Mouse (Mus musculus): Measurements from ENCODE around the gene Casr.

The Casr gene

GRCm38 (mm10) chr16:36471066-36471633 is 90.8 kb downstream of the Casr start:
- Histone ChIP-seq H3K4me3 (replicated peaks; ENCODE audit: low read length) (no peak overlapping the region), H3K36me3 (ENCODE audit: insufficient read depth, low read length) (no peaks in the 10 kb centered on the region), H3K9me3 (ENCODE audit: low read length) (no peaks in the 10 kb centered on the region), H3K4me1 (replicated peaks; ENCODE audit: low read depth, low read length) (peaks cover 25% of the 10 kb centered on the region), H3K27me3 (ENCODE audit: insufficient read depth, low read length) (no peaks in the 10 kb centered on the region; the same call in 1 of the 2 replicates)
- no peak for TF ChIP-seq CTCF (conservative IDR thresholded peaks at IDR 0.05; ENCODE audit: low read length)

- no peak overlapping the region for H3K4me3 ChIP-seq (replicated peaks; ENCODE audit: low read length)
- peaks cover 25% of the 10 kb centered on the region for H3K4me1 ChIP-seq (replicated peaks; ENCODE audit: low read depth, low read length)
- H3K9me3 ChIP-seq (ENCODE audit: low read length) = no peaks in the 10 kb centered on the region
- H3K36me3 ChIP-seq (ENCODE audit: insufficient read depth, low read length) = no peaks in the 10 kb centered on the region
- TF ChIP-seq NANOG (IDR thresholded peaks at IDR 0.05; ENCODE audit: borderline replicate concordance, low read length) (no peak), POU5F1 (IDR thresholded peaks at IDR 0.05; ENCODE audit: borderline replicate concordance, low read length) (no peak), CTCF (conservative IDR thresholded peaks at IDR 0.05; ENCODE audit: low read length) (peak; percentile 68)
- no peaks in the 10 kb centered on the region; the same call in 1 of the 2 replicates for H3K27me3 ChIP-seq (ENCODE audit: insufficient read depth, low read length)
Measured at GRCm38 (mm10) chr16:36469955-36470478, 91.9 kb downstream of the Casr start.

GRCm38 (mm10) chr16:36469367-36469766 is 92.6 kb downstream of the Casr start:
- TF ChIP-seq POU5F1 (IDR thresholded peaks at IDR 0.05; ENCODE audit: borderline replicate concordance, low read length) = no peak
- TF ChIP-seq NANOG (IDR thresholded peaks at IDR 0.05; ENCODE audit: borderline replicate concordance, low read length) = no peak
- H3K36me3 ChIP-seq (ENCODE audit: insufficient read depth, low read length) = no peaks in the 10 kb centered on the region
- H3K4me1 ChIP-seq (replicated peaks; ENCODE audit: low read depth, low read length) = peaks cover 25% of the 10 kb centered on the region
- H3K4me3 ChIP-seq (replicated peaks; ENCODE audit: low read length) = no peak overlapping the region
- no peaks in the 10 kb centered on the region; the same call in 1 of the 2 replicates for H3K27me3 ChIP-seq (ENCODE audit: insufficient read depth, low read length)
- H3K9me3 ChIP-seq (ENCODE audit: low read length) = no peaks in the 10 kb centered on the region

GRCm38 (mm10) chr16:36468862-36469261 is 93.1 kb downstream of the Casr start:
- no peaks in the 10 kb centered on the region; the same call in 1 of the 2 replicates for H3K27me3 ChIP-seq (ENCODE audit: insufficient read depth, low read length)
- peaks cover 23% of the 10 kb centered on the region for H3K4me1 ChIP-seq (replicated peaks; ENCODE audit: low read depth, low read length)
- peak; percentile 73 for TF ChIP-seq CTCF (conservative IDR thresholded peaks at IDR 0.05; ENCODE audit: low read length)
- no peak for TF ChIP-seq NANOG (IDR thresholded peaks at IDR 0.05; ENCODE audit: borderline replicate concordance, low read length)
- no peaks in the 10 kb centered on the region for H3K9me3 ChIP-seq (ENCODE audit: low read length)
- no peak overlapping the region for H3K4me3 ChIP-seq (replicated peaks; ENCODE audit: low read length)
- no peaks in the 10 kb centered on the region for H3K36me3 ChIP-seq (ENCODE audit: insufficient read depth, low read length)

- Histone ChIP-seq H3K4me1 (replicated peaks; ENCODE audit: low read depth, low read length) (peaks cover 19% of the 10 kb centered on the region), H3K27me3 (ENCODE audit: insufficient read depth, low read length) (no peaks in the 10 kb centered on the region; the same call in 1 of the 2 replicates), H3K4me3 (replicated peaks; ENCODE audit: low read length) (no peak overlapping the region), H3K9me3 (ENCODE audit: low read length) (no peaks in the 10 kb centered on the region), H3K36me3 (ENCODE audit: insufficient read depth, low read length) (no peaks in the 10 kb centered on the region)
- TF ChIP-seq NANOG (IDR thresholded peaks at IDR 0.05; ENCODE audit: borderline replicate concordance, low read length) (no peak), CTCF (conservative IDR thresholded peaks at IDR 0.05; ENCODE audit: low read length) (no peak), POU5F1 (IDR thresholded peaks at IDR 0.05; ENCODE audit: borderline replicate concordance, low read length) (no peak)
Measured at GRCm38 (mm10) chr16:36467936-36468335, 94.0 kb downstream of the Casr start.

GRCm38 (mm10) chr16:36465436-36465835 is 96.5 kb downstream of the Casr start:
- no peak overlapping the region for H3K4me3 ChIP-seq (replicated peaks; ENCODE audit: low read length)
- H3K9me3 ChIP-seq (ENCODE audit: low read length) = no peaks in the 10 kb centered on the region
- no peaks in the 10 kb centered on the region for H3K36me3 ChIP-seq (ENCODE audit: insufficient read depth, low read length)
- no peaks in the 10 kb centered on the region; the same call in 1 of the 2 replicates for H3K27me3 ChIP-seq (ENCODE audit: insufficient read depth, low read length)
- TF ChIP-seq POU5F1 (IDR thresholded peaks at IDR 0.05; ENCODE audit: borderline replicate concordance, low read length) (no peak), CTCF (conservative IDR thresholded peaks at IDR 0.05; ENCODE audit: low read length) (no peak), NANOG (IDR thresholded peaks at IDR 0.05; ENCODE audit: borderline replicate concordance, low read length) (no peak)
- H3K4me1 ChIP-seq (replicated peaks; ENCODE audit: low read depth, low read length) = peaks cover 9% of the 10 kb centered on the region

- H3K4me3 ChIP-seq (replicated peaks; ENCODE audit: low read length) = no peak overlapping the region
- H3K4me1 ChIP-seq (replicated peaks; ENCODE audit: low read depth, low read length) = peaks cover 9% of the 10 kb centered on the region
- no peaks in the 10 kb centered on the region; the same call in 1 of the 2 replicates for H3K27me3 ChIP-seq (ENCODE audit: insufficient read depth, low read length)
- H3K36me3 ChIP-seq (ENCODE audit: insufficient read depth, low read length) = no peaks in the 10 kb centered on the region
- H3K9me3 ChIP-seq (ENCODE audit: low read length) = no peaks in the 10 kb centered on the region
- TF ChIP-seq POU5F1 (IDR thresholded peaks at IDR 0.05; ENCODE audit: borderline replicate concordance, low read length) (no peak), CTCF (conservative IDR thresholded peaks at IDR 0.05; ENCODE audit: low read length) (no peak)
Measured at GRCm38 (mm10) chr16:36464076-36464475, 97.9 kb downstream of the Casr start.

- no peaks in the 10 kb centered on the region for H3K9me3 ChIP-seq (ENCODE audit: low read length)
- H3K4me1 ChIP-seq (replicated peaks; ENCODE audit: low read depth, low read length) = peaks cover 9% of the 10 kb centered on the region
- no peaks in the 10 kb centered on the region for H3K36me3 ChIP-seq (ENCODE audit: insufficient read depth, low read length)
- H3K4me3 ChIP-seq (replicated peaks; ENCODE audit: low read length) = no peak overlapping the region
- no peak for TF ChIP-seq CTCF (conservative IDR thresholded peaks at IDR 0.05; ENCODE audit: low read length)
- TF ChIP-seq POU5F1 (IDR thresholded peaks at IDR 0.05; ENCODE audit: borderline replicate concordance, low read length) = no peak
- TF ChIP-seq NANOG (IDR thresholded peaks at IDR 0.05; ENCODE audit: borderline replicate concordance, low read length) = no peak
- no peaks in the 10 kb centered on the region for H3K27me3 ChIP-seq (ENCODE audit: insufficient read depth, low read length)
Measured at GRCm38 (mm10) chr16:36460426-36460825, 101.5 kb downstream of the Casr start.

GRCm38 (mm10) chr16:36455342-36455802 is 106.6 kb downstream of the Casr start, which contains the start of gene Stfa3:
Stfa3 (minus strand) TSS chr16:36455392.
- Histone ChIP-seq H3K9me3 (ENCODE audit: low read length) (no peaks in the 10 kb centered on the region), H3K4me1 (replicated peaks; ENCODE audit: low read depth, low read length) (no peaks in the 10 kb centered on the region), H3K36me3 (ENCODE audit: insufficient read depth, low read length) (no peaks in the 10 kb centered on the region), H3K4me3 (replicated peaks; ENCODE audit: low read length) (no peak within 1 kb of the TSS), H3K27me3 (ENCODE audit: insufficient read depth, low read length) (no peaks in the 10 kb centered on the region)
- no peak for TF ChIP-seq CTCF (conservative IDR thresholded peaks at IDR 0.05; ENCODE audit: low read length)

Data from E14TG2a.4 (cell line).